Mouse (Mus musculus) heart, adult 2 months (tissue): ENCODE results near the gene Gfpt2.

Source experiments
- CTCF ChIP-seq: fragments of 200-600 bp; IDR thresholded peaks from 2 replicates; pipeline ENCODE4 v1.8.1; 2022; ENCODE audit warnings: antibody characterized with exemption, mild to moderate bottlenecking, moderate library complexity
- EP300 ChIP-seq: fragments of 200-500 bp; IDR thresholded peaks from 2 replicates; pipeline ENCODE4 v1.6.1; 2011; ENCODE audit warnings: low read depth, low read length, control low read depth; ENCODE audit not compliant: insufficient read depth
- POLR2A ChIP-seq: fragments of 200-500 bp; IDR thresholded peaks from 2 replicates; pipeline ENCODE4 v1.6.1; 2011; ENCODE audit warnings: mild to moderate bottlenecking, low read depth, low read length, control low read depth; ENCODE audit not compliant: insufficient read depth

GRCm38 (mm10) chr11:49744981-49745380 is 49.0 kb upstream of the Gfpt2 start:
- TF ChIP-seq CTCF (no peak), POLR2A (no peak), EP300 (no peak)
